Mouse (Mus musculus) ES-Bruce4 (cell line): Measurements from ENCODE around the gene Pomp. TPM values are rescaled to one million over a fixed set of nuclear protein-coding genes. Genes with fewer than 3 reads are reported as not detected.
A peak's percentile ranks its signal among the peaks of the same experiment; 100 is the strongest.

Experiments
- H3K27ac ChIP-seq: 2 replicates; pipeline ENCODE4 v1.5.1; 2012; ENCODE audit warnings: low read length, inconsistent platforms; ENCODE audit not compliant: insufficient read depth
- H3K27me3 ChIP-seq: 2 replicates; pipeline ENCODE4 v1.6.1; 2012; ENCODE audit warnings: mild to moderate bottlenecking, low read length, inconsistent platforms; ENCODE audit not compliant: control insufficient read depth, poor library complexity, insufficient read depth, severe bottlenecking
- H3K36me3 ChIP-seq: 2 replicates; pipeline ENCODE4 v1.6.1; 2012; ENCODE audit warnings: inconsistent platforms, mild to moderate bottlenecking, low read length, moderate library complexity; ENCODE audit not compliant: control insufficient read depth, poor library complexity, insufficient read depth, severe bottlenecking
- H3K4me1 ChIP-seq: one replicate; pipeline ENCODE4 v1.8.1; 2011; ENCODE audit warnings: low read length; ENCODE audit not compliant: control insufficient read depth, insufficient read depth
- H3K4me3 ChIP-seq: 2 replicates; pipeline ENCODE4 v1.5.1; 2011; ENCODE audit warnings: low read depth, mild to moderate bottlenecking, low read length
- H3K9ac ChIP-seq: 2 replicates; pipeline ENCODE4 v1.6.1; 2012; ENCODE audit warnings: low read depth, mild to moderate bottlenecking, inconsistent platforms; ENCODE audit not compliant: poor library complexity, severe bottlenecking
- H3K9me3 ChIP-seq: replicated peaks from 2 replicates; pipeline ENCODE4 v1.6.1; 2012; ENCODE audit warnings: mild to moderate bottlenecking, low read length, inconsistent platforms; ENCODE audit not compliant: control insufficient read depth, poor library complexity, insufficient read depth, severe bottlenecking
- CTCF ChIP-seq: IDR thresholded peaks from one replicate; pipeline ENCODE4 v1.8.1; 2011; ENCODE audit warnings: low read depth, low read length
- EP300 ChIP-seq: IDR thresholded peaks from 2 replicates; pipeline ENCODE4 v1.6.1; 2011; ENCODE audit warnings: low read depth, low read length; ENCODE audit not compliant: insufficient read depth
- POLR2A ChIP-seq: IDR thresholded peaks from one replicate; pipeline ENCODE4 v1.8.1; 2011; ENCODE audit warnings: low read length; ENCODE audit not compliant: insufficient read depth
- polyA plus RNA-seq: library from polyadenylated mRNA; stranded (reverse); fragments of >200 nt; gene quantifications from 2 replicates; pipeline ENCODE4 v1.2.4, GENCODE M21; 2011; ENCODE audit warnings: low read depth; ENCODE audit not compliant: missing spikeins, insufficient read depth, insufficient read length

The Pomp gene
- polyA plus RNA-seq, 1 experiment, result 249 TPM

GRCm38 (mm10) chr5:147879971-147880682 lies 19.9 kb downstream of the Pomp start:
- H3K36me3 ChIP-seq, result peaks cover 6% of the 10 kb centered on the region
- no peaks in the 10 kb centered on the region for H3K4me1 ChIP-seq
- H3K27me3 ChIP-seq, result no peaks in the 10 kb centered on the region
- H3K27ac ChIP-seq, result no peak overlapping the region
- no peak for TF ChIP-seq POLR2A
- TF ChIP-seq EP300, result no peak
- no peak for TF ChIP-seq CTCF
- no peaks in the 10 kb centered on the region for H3K9me3 ChIP-seq
- H3K9ac ChIP-seq, result no peak overlapping the region
- H3K4me3 ChIP-seq, result no peak overlapping the region

DNA sequence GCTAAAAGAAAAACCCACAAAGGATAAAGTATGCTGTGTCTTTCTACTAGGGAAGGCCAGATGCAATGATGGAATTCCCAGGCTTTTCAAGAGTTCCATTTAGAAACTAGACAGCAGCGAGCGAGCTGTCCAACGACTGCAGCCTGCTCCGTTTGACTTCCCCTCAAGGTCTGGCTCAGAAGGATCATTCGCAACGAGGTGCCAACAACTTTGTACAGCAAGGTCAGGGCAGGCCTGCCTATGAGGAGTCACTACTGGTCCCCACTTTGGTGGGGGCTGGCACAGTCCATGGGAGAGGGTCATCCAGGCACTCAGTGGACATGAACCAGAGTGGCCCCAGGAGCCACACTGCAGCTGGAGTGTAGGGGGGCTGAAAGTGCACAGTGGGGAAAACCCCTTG lies 23.3 kb downstream of the Pomp start:
- Histone ChIP-seq H3K4me1 (no peaks in the 10 kb centered on the region), H3K36me3 (no peaks in the 10 kb centered on the region), H3K27me3 (no peaks in the 10 kb centered on the region), H3K9me3 (no peaks in the 10 kb centered on the region), H3K27ac (no peak overlapping the region), H3K4me3 (no peak overlapping the region), H3K9ac (no peak overlapping the region)
- TF ChIP-seq POLR2A, result no peak
- no peak for TF ChIP-seq EP300
- no peak for TF ChIP-seq CTCF

GRCm38 (mm10) chr5:147888313-147889297 lies 28.3 kb downstream of the Pomp start:
- H3K36me3 ChIP-seq, result no peaks in the 10 kb centered on the region
- TF ChIP-seq CTCF (no peak), EP300 (no peak), POLR2A (no peak)
- H3K9ac ChIP-seq, result no peak overlapping the region
- H3K27ac ChIP-seq, result no peak overlapping the region
- peaks cover 6% of the 10 kb centered on the region for H3K4me1 ChIP-seq
- H3K9me3 ChIP-seq, result no peaks in the 10 kb centered on the region
- H3K27me3 ChIP-seq, result no peaks in the 10 kb centered on the region
- no peak overlapping the region for H3K4me3 ChIP-seq

DNA sequence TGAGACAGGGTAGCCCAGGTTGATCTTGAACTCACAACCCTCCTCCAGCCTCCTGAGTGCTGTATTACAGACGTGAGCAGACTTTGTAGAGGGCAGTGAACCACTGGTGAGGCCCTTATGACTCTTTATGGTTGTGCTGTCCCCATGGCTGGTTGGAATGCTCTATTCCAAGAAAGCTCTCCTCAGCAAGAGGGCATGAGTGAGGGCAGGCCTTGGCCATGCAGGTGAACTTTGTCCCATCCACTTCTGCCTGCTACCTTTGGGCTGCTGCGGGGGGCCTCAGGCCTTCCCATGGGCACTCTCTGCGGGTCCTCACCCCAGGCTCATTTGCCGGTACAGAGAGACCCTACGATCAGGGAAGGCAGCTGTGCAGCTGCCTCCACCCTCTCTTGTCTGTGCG lies 32.5 kb downstream of the Pomp start:
- no peak overlapping the region for H3K4me3 ChIP-seq

DNA sequence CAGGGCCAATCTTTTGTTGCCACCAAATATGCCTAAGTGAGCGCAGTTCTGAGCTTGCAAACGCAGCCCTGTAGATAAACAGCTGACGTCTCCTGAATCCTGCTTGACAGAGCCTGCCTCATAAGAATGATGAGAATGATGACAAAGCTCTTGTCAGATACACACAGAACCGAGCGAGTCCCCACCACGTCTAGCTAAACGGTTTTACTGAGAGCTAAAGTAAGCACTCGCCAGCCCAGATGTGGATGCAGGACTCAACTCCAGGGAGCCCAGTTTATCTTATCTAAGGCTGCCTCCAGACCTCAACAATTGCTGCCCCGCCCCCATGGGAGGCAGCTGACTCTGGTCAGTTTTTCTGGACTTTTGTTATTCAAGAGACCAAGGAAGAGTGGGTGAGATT lies 32.9 kb downstream of the Pomp start:
- H3K9me3 ChIP-seq, result no peaks in the 10 kb centered on the region
- H3K27ac ChIP-seq, result peak overlapping the region; percentile 29
- H3K4me3 ChIP-seq, result peak overlapping the region; percentile 2; the same call in 1 of the 2 replicates
- TF ChIP-seq CTCF (no peak), EP300 (peak; percentile 20; the same call in 1 of the 2 replicates)
- H3K27me3 ChIP-seq, result no peaks in the 10 kb centered on the region
- peaks cover 7% of the 10 kb centered on the region for H3K4me1 ChIP-seq
- no peaks in the 10 kb centered on the region for H3K36me3 ChIP-seq
- no peak overlapping the region for H3K9ac ChIP-seq

More for the DNA sequence above, 32.5 kb downstream of the Pomp start:
- Histone ChIP-seq H3K27me3 (no peaks in the 10 kb centered on the region), H3K9ac (no peak overlapping the region), H3K27ac (peak overlapping the region; percentile 29), H3K36me3 (no peaks in the 10 kb centered on the region), H3K4me1 (peaks cover 7% of the 10 kb centered on the region), H3K9me3 (no peaks in the 10 kb centered on the region)
- TF ChIP-seq POLR2A, result no peak
- no peak for TF ChIP-seq CTCF
- TF ChIP-seq EP300, result no peak
